Mouse (Mus musculus) heart, embryonic 10.5 days (tissue): ENCODE results near the gene A030005L19Rik. TPM values are rescaled to one million over a fixed set of nuclear protein-coding genes. Genes with fewer than 3 reads are reported as not detected.
"Not testable (repeated sequence)": the region's sequence is repeated elsewhere in the genome, so short reads cannot be mapped to it uniquely, and the experiment has no call there.

Experiments
- DNase-seq: peaks from one replicate; pipeline ENCODE4 v3.0.0-alpha.2; 2017; ENCODE audit warnings: low spot score
- H3K27ac ChIP-seq: fragments of 300-500 bp; sonication (generic); 2 replicates; pipeline ENCODE4 v1.5.1; 2016; ENCODE audit warnings: mild to moderate bottlenecking
- H3K27me3 ChIP-seq: fragments of 300-500 bp; sonication (generic); 2 replicates; pipeline ENCODE4 v1.6.1; 2016; ENCODE audit warnings: mild to moderate bottlenecking; ENCODE audit not compliant: poor library complexity, insufficient read depth, severe bottlenecking
- H3K36me3 ChIP-seq: fragments of 300-500 bp; sonication (generic); 2 replicates; pipeline ENCODE4 v1.6.1; 2016; ENCODE audit warnings: mild to moderate bottlenecking, moderate library complexity
- H3K4me1 ChIP-seq: fragments of 300-500 bp; sonication (generic); 2 replicates; pipeline ENCODE4 v1.6.1; 2016; ENCODE audit warnings: mild to moderate bottlenecking
- H3K4me3 ChIP-seq: fragments of 300-500 bp; sonication (generic); 2 replicates; pipeline ENCODE4 v1.5.1; 2016; ENCODE audit warnings: mild to moderate bottlenecking, moderate library complexity
- H3K9me3 ChIP-seq: fragments of 300-500 bp; sonication (generic); 2 replicates; pipeline ENCODE4 v1.6.1; 2016; ENCODE audit warnings: mild to moderate bottlenecking, moderate library complexity
- WGBS: fragments of 180-500 bp; shearing (Covaris S2); methylation state at CpG from one replicate; pipeline ENCODE4 v1.1.7; 2016; 5-methylcytosine and 5-hydroxymethylcytosine counted together
- polyA plus RNA-seq: library from polyadenylated mRNA; unstranded; fragments of >200 nt; fragmentation: Nextera tagmentation; extraction: Ambion mirVana; gene quantifications from 2 replicates; pipeline ENCODE4 v1.2.1, GENCODE M21; 2016

The A030005L19Rik gene
- polyA plus RNA-seq, 1 experiment from 2014 or later = not detected

- not testable (repeated sequence) for DNase-seq
These were observed 30.2 kb downstream of the A030005L19Rik start, which contains the start of gene A030003K21Rik for GRCm38 (mm10) chr1:82943295-82943694. Gene A030003K21Rik, minus strand, starts transcription at chr1:82943388.

GRCm38 (mm10) chr1:82946029-82946428 is 32.9 kb downstream of the A030005L19Rik start:
- not testable (repeated sequence) for H3K27ac ChIP-seq, H3K9me3 ChIP-seq, H3K4me1 ChIP-seq, H3K36me3 ChIP-seq, H3K27me3 ChIP-seq, DNase-seq, H3K4me3 ChIP-seq
- WGBS = 100% methylated on average over 2 of the region's 2 CpGs

More at GRCm38 (mm10) chr1:82943295-82943694, 30.2 kb downstream of the A030005L19Rik start, which contains the start of gene A030003K21Rik:
- H3K27ac ChIP-seq, H3K9me3 ChIP-seq, H3K36me3 ChIP-seq, H3K4me1 ChIP-seq, H3K27me3 ChIP-seq, H3K4me3 ChIP-seq: not testable (repeated sequence)
- no CpG with 5 or more reads among the region's 6 CpGs for WGBS

- H3K9me3 ChIP-seq = no peaks in the 10 kb centered on the region
- peaks cover 4% of the 10 kb centered on the region; the same call in 1 of the 2 replicates for H3K4me1 ChIP-seq
- no peak overlapping the region for H3K27ac ChIP-seq
- no peaks in the 10 kb centered on the region for H3K27me3 ChIP-seq
- DNase-seq = no peak
- no peak overlapping the region for H3K4me3 ChIP-seq
- no peaks in the 10 kb centered on the region for H3K36me3 ChIP-seq
- 78% methylated on average over 2 of the region's 2 CpGs for WGBS
These were observed 35.5 kb downstream of the A030005L19Rik start for GRCm38 (mm10) chr1:82948601-82949000.

- not testable (repeated sequence) for H3K4me3 ChIP-seq, DNase-seq, H3K9me3 ChIP-seq, H3K36me3 ChIP-seq, H3K27ac ChIP-seq, H3K4me1 ChIP-seq, H3K27me3 ChIP-seq
These were observed 42.8 kb downstream of the A030005L19Rik start, which contains the start of gene Gm7544 for GRCm38 (mm10) chr1:82955913-82956312. Gene Gm7544, minus strand, starts transcription at chr1:82956013.

- 84% methylated on average over 11 of the region's 11 CpGs for WGBS
- Histone ChIP-seq H3K27me3 (no peaks in the 10 kb centered on the region), H3K4me3 (no peak within 1 kb of the TSS), H3K9me3 (no peaks in the 10 kb centered on the region), H3K36me3 (no peaks in the 10 kb centered on the region), H3K27ac (no peak within 1 kb of the TSS), H3K4me1 (no peaks in the 10 kb centered on the region)
- no peak for DNase-seq
These were observed 46.8 kb downstream of the A030005L19Rik start, which contains the start of gene Gm47955 for GRCm38 (mm10) chr1:82959870-82960385. Gene Gm47955, plus strand, starts transcription at chr1:82960286.

Other genes with a start within 250 kb of the A030005L19Rik start
- 197 TPM in 2 replicates for gene Mff, start 188.4 kb upstream of the A030005L19Rik start, polyA plus RNA-seq
- not detected in 2 replicates for gene Tm4sf20, start 144.9 kb upstream of the A030005L19Rik start, polyA plus RNA-seq
- not detected in 2 replicates for gene Gm47791, start 142.1 kb upstream of the A030005L19Rik start, polyA plus RNA-seq
- 33.5 and 44.7 TPM in 2 replicates for gene Agfg1, start 73.8 kb upstream of the A030005L19Rik start, polyA plus RNA-seq
- gene A030014E15Rik, start 11.6 kb downstream of the A030005L19Rik start, polyA plus RNA-seq = not detected in 2 replicates
- gene Gm6217, start 18.1 kb downstream of the A030005L19Rik start, polyA plus RNA-seq = not detected in 2 replicates
- gene A030003K21Rik, start 30.1 kb downstream of the A030005L19Rik start, polyA plus RNA-seq = not detected in 2 replicates
- not detected in 2 replicates for gene Gm7544, start 42.7 kb downstream of the A030005L19Rik start, polyA plus RNA-seq
- not detected in 2 replicates for gene Gm47955, start 47.0 kb downstream of the A030005L19Rik start, polyA plus RNA-seq
- not detected in 2 replicates for gene Gm47959, start 87.2 kb downstream of the A030005L19Rik start, polyA plus RNA-seq
- 2.5 and 2.8 TPM in 2 replicates for gene Slc19a3, start 125.1 kb downstream of the A030005L19Rik start, polyA plus RNA-seq
- not detected in 2 replicates for gene Krtap28-10, start 129.2 kb downstream of the A030005L19Rik start, polyA plus RNA-seq
- not detected in 2 replicates for gene Gm47969, start 131.6 kb downstream of the A030005L19Rik start, polyA plus RNA-seq
- not detected in 2 replicates for gene A030005K14Rik, start 146.1 kb downstream of the A030005L19Rik start, polyA plus RNA-seq
- 0.25 TPM in 1 of 2 replicates, not detected in the other for gene Krtap28-13, start 147.6 kb downstream of the A030005L19Rik start, polyA plus RNA-seq
- 0.21 and 0.34 TPM in 2 replicates for gene Ccl20, start 203.4 kb downstream of the A030005L19Rik start, polyA plus RNA-seq
- 0.14 TPM in 1 of 2 replicates, not detected in the other for gene Daw1, start 246.4 kb downstream of the A030005L19Rik start, polyA plus RNA-seq